Mouse (Mus musculus) G1E (cell line): ENCODE measurements around the gene Adamtsl4.

Source experiments
- CTCF ChIP-seq: IDR thresholded peaks from 2 replicates; pipeline ENCODE4 v1.5.1; 2012; ENCODE audit warnings: low read depth, low read length, inconsistent platforms, mixed read lengths
- TAL1 ChIP-seq: conservative IDR thresholded peaks from 2 replicates; pipeline ENCODE4 v1.6.1; 2012; ENCODE audit warnings: low read depth, low read length, inconsistent platforms, mixed read lengths

GRCm38 (mm10) chr3:95674236-95674635 is 13.5 kb downstream of the Adamtsl4 start:
- TF ChIP-seq CTCF (no peak), TAL1 (no peak)
